Mouse (Mus musculus) brain, embryonic 14.5 days (tissue): ENCODE results near the gene Gm10031. TPM values are rescaled to one million over a fixed set of nuclear protein-coding genes. Genes with fewer than 3 reads are reported as not detected.

Source experiments
- DNase-seq: peaks from one replicate; pipeline ENCODE4 v3.0.0-alpha.2; 2011; ENCODE audit warnings: low read depth
- CTCF ChIP-seq: fragments of 200-500 bp; IDR thresholded peaks from 2 replicates; pipeline ENCODE4 v1.5.1; 2012; ENCODE audit warnings: inconsistent platforms, mild to moderate bottlenecking, moderate library complexity, borderline replicate concordance; ENCODE audit not compliant: insufficient read depth, insufficient read length; ENCODE audit errors: extremely low read depth
- POLR2A ChIP-seq: fragments of 200-500 bp; IDR thresholded peaks from 2 replicates; pipeline ENCODE4 v1.6.1; 2012; ENCODE audit warnings: mild to moderate bottlenecking, inconsistent platforms, borderline replicate concordance; ENCODE audit not compliant: poor library complexity, insufficient read depth, insufficient read length, severe bottlenecking; ENCODE audit errors: extremely low read depth
- polyA plus RNA-seq: library from polyadenylated mRNA; depleted of rRNA; stranded (reverse); fragments of >200 nt; gene quantifications from 2 replicates; pipeline ENCODE4 v1.2.3, GENCODE M21; 2012; rRNA removed

The Gm10031 gene
- polyA plus RNA-seq, 1 experiment: 13.7 TPM

- no peak for TF ChIP-seq CTCF
- TF ChIP-seq POLR2A: no peak
- peak; percentile 77 for DNase-seq
Measured at GRCm38 (mm10) chr1:156558950-156559640, 35.3 kb downstream of the Gm10031 start.

- TF ChIP-seq POLR2A (no peak), CTCF (no peak)
- peak; percentile 61 for DNase-seq
Measured at GRCm38 (mm10) chr1:156559641-156560020, 35.8 kb downstream of the Gm10031 start.

GRCm38 (mm10) chr1:156560500-156560899 is 36.7 kb downstream of the Gm10031 start:
- no peak for DNase-seq
- TF ChIP-seq CTCF (no peak), POLR2A (no peak)

GRCm38 (mm10) chr1:156565328-156565727 is 41.5 kb downstream of the Gm10031 start:
- DNase-seq: no peak
- TF ChIP-seq POLR2A (no peak), CTCF (no peak)

GRCm38 (mm10) chr1:156566132-156566531 is 42.3 kb downstream of the Gm10031 start:
- no peak for DNase-seq
- TF ChIP-seq CTCF: peak; percentile 24; the same call in 1 of the 2 replicates
- no peak for TF ChIP-seq POLR2A

GRCm38 (mm10) chr1:156569615-156570014 is 45.8 kb downstream of the Gm10031 start:
- DNase-seq: no peak
- TF ChIP-seq POLR2A (no peak), CTCF (no peak)

GRCm38 (mm10) chr1:156572952-156573351 is 49.1 kb downstream of the Gm10031 start:
- peak; percentile 26 for DNase-seq
- TF ChIP-seq POLR2A: no peak
- TF ChIP-seq CTCF: no peak

Other genes starting within 250 kb of the Gm10031 start
- gene Tdrd5, start 220.3 kb upstream of the Gm10031 start, polyA plus RNA-seq: 0.91 and 1.1 TPM in 2 replicates
- 0.05 TPM in 2 replicates for gene Nphs2, start 213.3 kb upstream of the Gm10031 start, polyA plus RNA-seq
- gene Gm2000, start 158.0 kb upstream of the Gm10031 start, polyA plus RNA-seq: 46.3 and 64.0 TPM in 2 replicates
- 0.15 and 0.19 TPM in 2 replicates for gene Axdnd1, start 102.9 kb upstream of the Gm10031 start, polyA plus RNA-seq
- gene Soat1, start 49.7 kb upstream of the Gm10031 start, polyA plus RNA-seq: 13.0 and 13.4 TPM in 2 replicates
- 12.7 and 22.1 TPM in 2 replicates for gene Abl2, start 34.8 kb downstream of the Gm10031 start, polyA plus RNA-seq
- gene Tor3a, start 150.3 kb downstream of the Gm10031 start, polyA plus RNA-seq: 2.7 and 3.0 TPM in 2 replicates
- 31.1 and 44.4 TPM in 2 replicates for gene Fam20b, start 195.1 kb downstream of the Gm10031 start, polyA plus RNA-seq